Mouse (Mus musculus) splenic B cell, adult 2 months (primary cell): ENCODE data around the gene 5330417C22Rik.

Experiments
- DNase-seq: peaks from one replicate; pipeline ENCODE4 v3.0.0-alpha.2; 2011; ENCODE audit warnings: low read depth, low spot score
- H3K27me3 ChIP-seq: 2 replicates; pipeline ENCODE4 v1.6.1; 2012; ENCODE audit warnings: mild to moderate bottlenecking, low read length, moderate library complexity, mixed read lengths; ENCODE audit not compliant: control insufficient read depth, poor library complexity, insufficient read depth, severe bottlenecking
- H3K36me3 ChIP-seq: 2 replicates; pipeline ENCODE4 v1.6.1; 2012; ENCODE audit warnings: mild to moderate bottlenecking, low read length, moderate library complexity, mixed read lengths; ENCODE audit not compliant: control insufficient read depth, poor library complexity, insufficient read depth, severe bottlenecking

Gene 5330417C22Rik

DNA sequence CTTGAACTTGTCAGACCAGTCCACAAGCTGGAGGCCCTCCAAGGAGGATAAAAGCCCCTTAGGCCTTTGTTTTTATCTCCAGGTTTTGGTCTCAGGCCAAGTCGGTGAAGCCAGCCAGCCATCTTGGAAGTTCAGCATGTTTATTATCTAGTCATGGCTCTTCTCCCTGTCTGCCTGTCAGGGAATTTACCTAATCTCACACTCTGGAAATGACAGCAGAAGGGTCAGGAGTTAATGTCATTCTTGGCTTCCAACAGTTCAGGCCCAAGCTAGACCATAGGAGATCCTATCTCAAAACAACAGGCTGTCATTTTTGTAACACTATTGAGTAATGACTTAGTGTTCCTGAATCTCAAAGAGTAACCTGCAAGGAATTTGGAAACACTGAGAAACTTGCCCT is 82.2 kb downstream of the 5330417C22Rik start:
- Histone ChIP-seq H3K27me3 (no peaks in the 10 kb centered on the region), H3K36me3 (no peaks in the 10 kb centered on the region)
- DNase-seq, result no peak

DNA sequence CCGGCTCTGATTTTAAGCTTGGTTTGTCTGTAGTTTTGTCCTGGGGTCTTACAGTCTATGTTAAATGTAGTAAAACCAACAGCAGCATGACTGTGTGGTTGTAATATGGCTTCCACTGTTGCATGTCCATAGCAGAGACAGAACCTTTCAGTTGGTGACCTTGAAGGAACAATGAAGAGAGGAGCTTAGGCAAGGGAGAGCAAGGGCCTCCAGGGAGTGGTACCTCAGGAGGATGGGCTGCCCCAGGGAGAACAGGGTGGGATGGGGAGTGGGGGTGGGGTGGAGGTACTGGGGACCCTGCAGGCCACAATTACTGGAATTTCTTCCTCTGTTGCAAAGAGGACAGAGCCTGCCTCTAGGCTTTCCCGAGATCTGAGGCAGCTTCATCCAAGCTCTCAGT is 84.4 kb downstream of the 5330417C22Rik start:
- Histone ChIP-seq H3K36me3 (no peaks in the 10 kb centered on the region), H3K27me3 (no peaks in the 10 kb centered on the region)
- DNase-seq, result no peak

DNA sequence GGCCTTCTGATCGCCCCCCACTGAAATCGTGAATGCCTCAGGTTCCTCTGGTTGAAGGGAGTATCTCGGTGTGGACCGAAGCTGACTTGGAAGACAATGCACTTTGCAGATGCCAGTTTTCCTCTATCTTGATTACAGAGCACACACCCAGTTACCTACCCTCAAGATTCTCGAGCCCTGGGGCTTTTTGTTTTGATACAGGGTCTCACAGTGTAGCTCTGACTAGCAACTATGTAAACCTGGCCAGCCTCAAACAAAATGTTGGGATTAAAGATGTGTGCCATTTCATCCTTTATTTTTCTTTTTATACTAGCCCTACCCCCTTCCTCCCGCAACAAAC is 91.0 kb downstream of the 5330417C22Rik start:
- no peaks in the 10 kb centered on the region for H3K27me3 ChIP-seq
- DNase-seq, result no peak

DNA sequence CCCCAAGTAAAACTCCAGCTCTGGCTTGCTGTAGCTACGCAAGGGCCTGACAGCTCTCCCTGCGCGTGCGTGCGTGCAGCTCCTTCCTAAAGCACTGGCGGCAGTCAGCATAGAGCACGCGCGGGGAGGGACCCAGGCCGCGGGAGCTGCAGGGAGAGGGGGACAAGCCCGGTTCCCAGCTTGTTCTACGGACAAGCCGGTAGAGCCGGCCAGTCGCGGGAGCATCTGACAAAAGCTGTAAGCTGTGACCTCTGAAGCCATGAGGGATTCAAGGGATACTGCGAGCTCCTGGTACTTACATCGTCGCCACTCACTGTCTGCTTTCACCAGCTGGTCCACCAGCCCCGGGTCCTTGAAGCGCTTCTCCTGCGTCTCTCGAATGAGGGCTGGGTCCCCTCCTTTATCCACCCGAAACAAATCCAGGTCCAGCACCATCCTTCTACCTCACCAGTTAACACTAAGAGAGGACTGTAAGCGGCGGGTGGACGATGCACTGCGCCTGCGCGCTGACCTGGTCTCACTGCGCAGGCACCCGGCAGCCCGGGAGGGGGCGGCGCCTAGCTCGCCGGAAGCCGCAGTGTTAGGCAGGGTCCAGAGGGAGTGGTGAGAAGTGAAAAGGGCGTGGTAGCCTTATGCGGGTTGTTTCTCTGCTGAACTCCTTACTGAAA is 91.5 kb downstream of the 5330417C22Rik start, which contains the start of gene Sars:
Gene Sars, minus strand, starts transcription at position 512 of the 668 bp plus-strand sequence.
- no peaks in the 10 kb centered on the region for H3K36me3 ChIP-seq
- peak; percentile 94 for DNase-seq
- H3K27me3 ChIP-seq, result no peaks in the 10 kb centered on the region

More for the DNA sequence above, 91.0 kb downstream of the 5330417C22Rik start:
- H3K36me3 ChIP-seq, result no peaks in the 10 kb centered on the region

DNA sequence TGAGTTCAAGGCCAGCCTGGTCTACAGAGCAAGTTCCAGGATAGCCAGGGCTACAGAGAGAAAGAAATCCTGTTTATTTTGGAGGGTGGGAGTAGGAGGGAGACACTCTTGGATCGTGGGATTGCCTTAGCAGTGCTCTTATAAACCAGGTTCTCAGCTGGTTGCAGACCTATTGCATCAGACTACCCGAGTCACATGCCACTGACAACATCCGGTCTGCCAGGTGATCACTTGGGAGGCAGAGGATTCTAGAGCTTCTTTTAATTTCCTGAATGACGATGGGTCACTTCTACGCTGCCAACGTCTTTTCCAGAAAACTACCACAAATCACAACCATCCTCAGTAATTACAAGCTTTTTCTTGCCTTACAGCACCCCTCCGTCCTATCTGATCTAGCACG is 92.3 kb downstream of the 5330417C22Rik start:
- DNase-seq, result peak; percentile 81
- H3K36me3 ChIP-seq, result no peaks in the 10 kb centered on the region

DNA sequence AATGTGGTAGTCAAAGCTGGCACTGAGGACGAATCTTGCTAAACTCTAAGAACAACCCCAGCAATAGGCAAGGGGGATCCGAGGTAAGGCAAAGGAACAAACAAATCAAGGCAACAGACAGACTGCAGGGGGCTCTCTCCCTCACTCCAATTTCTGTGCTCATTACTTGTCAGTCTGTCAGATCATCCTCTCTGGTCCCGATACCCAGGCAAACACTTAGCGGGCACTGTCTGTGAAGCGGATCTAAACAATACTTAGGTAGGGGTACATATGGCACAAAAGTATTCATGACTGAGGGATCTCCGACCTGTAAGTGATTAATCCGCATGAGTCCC is 100.0 kb downstream of the 5330417C22Rik start:
- no peak for DNase-seq
- no peaks in the 10 kb centered on the region for H3K27me3 ChIP-seq
- H3K36me3 ChIP-seq, result peaks cover 25% of the 10 kb centered on the region

More for the DNA sequence above, 92.3 kb downstream of the 5330417C22Rik start:
- H3K27me3 ChIP-seq, result no peaks in the 10 kb centered on the region

DNA sequence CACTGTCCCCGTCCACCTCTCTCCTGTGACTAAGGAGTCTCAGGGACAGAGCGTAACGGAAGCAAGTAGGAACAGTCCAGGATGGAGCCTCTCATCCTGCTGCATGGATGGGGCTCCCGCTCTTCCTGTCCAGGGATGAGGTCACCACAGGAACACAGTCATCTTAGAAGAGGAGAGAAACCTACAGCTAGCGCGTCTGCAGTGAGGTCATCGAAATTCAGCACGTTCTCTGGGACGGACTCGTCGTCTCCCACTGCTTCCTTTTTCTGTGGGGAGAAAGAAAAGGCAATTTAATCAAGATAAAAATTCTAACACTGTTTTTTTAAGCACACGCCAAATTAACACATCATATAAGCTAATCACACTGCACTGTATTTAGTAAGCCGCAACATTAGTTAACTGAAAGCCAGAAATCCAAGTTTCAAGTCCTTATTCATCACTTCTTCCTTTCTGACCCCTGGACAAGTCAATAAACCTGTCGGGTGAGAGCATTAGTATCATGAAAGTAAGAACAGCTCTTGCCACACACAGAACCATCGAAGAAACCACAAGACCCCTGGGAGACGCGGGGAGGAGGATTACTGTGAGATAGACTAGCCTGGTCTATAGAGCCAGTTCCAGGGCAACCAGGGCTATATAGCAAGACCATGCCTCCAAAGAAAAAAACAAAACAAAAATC is 100.5 kb downstream of the 5330417C22Rik start:
- Histone ChIP-seq H3K36me3 (peaks cover 29% of the 10 kb centered on the region), H3K27me3 (no peaks in the 10 kb centered on the region)
- DNase-seq, result no peak

DNA sequence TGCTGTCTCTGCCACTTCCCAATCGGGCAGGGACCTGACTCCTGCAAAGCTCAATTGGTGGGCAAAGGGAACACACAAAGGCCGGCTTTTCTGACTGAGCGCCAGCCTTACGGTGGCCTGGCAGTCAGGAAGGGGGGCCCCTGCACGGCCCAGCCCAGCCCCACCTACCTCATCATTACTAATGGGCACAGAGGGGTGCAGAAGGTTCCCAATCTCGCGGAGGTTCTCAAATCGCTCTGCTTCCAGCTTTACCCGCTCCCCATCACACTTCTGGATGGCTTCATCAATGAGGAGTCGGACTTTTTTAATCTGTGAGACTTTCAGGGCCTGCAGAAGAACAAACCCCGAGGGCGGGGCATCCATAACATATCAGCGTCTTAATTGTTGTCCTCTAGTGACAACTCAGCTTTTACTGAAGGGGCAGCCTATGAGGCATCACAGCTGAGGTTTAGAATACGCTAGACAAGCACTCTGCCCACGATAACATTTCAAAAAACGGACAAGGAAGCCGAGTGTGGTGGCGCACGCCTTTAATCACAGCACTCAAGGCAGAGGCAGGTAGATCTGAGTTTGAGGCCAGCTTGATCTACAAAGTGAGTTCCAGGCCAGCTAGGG is 102.3 kb downstream of the 5330417C22Rik start:
- Histone ChIP-seq H3K36me3 (peaks cover 29% of the 10 kb centered on the region), H3K27me3 (no peaks in the 10 kb centered on the region)
- no peak for DNase-seq

DNA sequence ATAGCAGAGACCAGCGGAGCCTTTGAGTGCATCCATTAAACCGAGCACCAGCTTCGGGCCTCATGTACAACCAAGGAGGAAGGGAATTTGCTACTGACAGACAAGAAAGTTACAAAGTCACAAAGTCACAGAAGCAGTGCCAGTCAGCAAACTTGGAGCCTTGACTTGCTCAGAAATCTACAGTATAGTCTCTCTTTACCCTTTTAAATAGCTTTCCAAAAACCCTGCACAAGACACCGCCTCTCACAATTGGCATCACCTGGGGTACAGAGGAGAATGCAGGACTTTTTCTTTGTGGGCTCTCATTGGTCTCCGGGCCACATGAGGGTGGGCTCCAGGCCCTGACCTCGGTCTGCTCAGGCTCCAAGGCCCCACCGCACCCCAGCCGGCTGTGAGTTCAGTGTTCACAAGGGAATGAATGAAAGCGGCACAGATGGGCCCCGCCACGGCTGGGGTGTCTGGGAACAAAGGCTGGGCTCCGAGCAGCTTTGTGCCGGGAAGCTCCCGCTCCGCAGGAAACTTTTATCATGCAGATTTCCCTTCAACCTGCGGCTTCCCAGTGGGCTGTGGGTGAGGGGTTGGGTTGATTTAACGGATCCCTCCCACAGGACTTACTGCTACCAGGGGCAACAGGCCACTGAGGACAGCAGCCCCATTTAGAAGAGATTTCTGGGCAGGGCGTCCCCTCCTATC is 103.0 kb downstream of the 5330417C22Rik start:
- no peak for DNase-seq
- Histone ChIP-seq H3K36me3 (peaks cover 29% of the 10 kb centered on the region), H3K27me3 (no peaks in the 10 kb centered on the region)

DNA sequence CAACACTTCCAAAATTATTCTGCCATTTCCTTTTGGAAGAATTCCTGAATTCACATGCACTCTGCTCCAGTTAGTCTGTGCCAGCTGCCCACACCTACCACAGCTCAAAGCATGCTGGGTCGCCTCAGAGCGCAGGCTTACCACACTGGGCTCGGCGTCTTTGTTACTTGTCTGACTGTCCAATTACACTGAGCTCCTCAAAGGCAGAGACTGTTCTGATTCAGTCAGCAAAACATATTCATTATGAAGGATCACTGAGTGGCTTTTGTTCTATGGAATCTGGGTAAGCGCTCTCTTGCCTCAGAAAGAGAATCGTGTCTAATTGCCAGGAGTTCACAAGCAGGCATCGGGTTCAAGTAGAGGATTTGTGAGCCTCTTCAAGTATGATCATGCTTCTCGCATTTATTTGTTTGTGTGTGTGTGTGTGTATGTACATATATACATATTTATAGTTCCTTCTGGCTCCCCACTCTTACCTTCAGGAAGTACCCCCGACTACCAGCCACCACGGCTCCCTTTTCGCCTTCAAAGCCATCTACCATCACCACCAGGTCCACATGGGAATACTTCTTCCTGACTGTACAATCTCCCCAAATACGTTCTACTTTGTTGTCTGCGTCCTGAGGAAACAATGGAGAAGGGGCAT is 103.7 kb downstream of the 5330417C22Rik start:
- Histone ChIP-seq H3K27me3 (no peaks in the 10 kb centered on the region), H3K36me3 (peaks cover 31% of the 10 kb centered on the region)
- no peak for DNase-seq

DNA sequence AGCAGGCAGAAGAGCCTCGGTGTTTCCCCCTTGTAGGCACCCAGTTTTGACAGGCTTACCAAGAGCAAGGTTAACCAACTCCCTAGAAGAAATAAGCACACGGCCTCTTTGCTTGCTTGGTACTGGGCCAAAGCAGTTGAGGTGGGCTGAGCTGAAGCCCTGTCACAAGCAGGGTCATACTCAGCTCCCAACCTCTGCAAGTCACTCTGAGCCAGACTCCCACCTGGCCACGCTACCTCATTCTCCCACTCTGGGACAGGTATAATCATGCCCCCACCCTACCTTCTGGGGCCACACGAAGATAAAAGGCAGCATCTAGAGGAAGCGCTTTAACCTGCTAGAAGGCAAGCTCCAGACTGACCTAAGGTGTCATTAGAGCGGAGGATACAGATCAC is 110.7 kb downstream of the 5330417C22Rik start:
- H3K36me3 ChIP-seq, result peaks cover 8% of the 10 kb centered on the region
- H3K27me3 ChIP-seq, result no peaks in the 10 kb centered on the region
- DNase-seq, result no peak

DNA sequence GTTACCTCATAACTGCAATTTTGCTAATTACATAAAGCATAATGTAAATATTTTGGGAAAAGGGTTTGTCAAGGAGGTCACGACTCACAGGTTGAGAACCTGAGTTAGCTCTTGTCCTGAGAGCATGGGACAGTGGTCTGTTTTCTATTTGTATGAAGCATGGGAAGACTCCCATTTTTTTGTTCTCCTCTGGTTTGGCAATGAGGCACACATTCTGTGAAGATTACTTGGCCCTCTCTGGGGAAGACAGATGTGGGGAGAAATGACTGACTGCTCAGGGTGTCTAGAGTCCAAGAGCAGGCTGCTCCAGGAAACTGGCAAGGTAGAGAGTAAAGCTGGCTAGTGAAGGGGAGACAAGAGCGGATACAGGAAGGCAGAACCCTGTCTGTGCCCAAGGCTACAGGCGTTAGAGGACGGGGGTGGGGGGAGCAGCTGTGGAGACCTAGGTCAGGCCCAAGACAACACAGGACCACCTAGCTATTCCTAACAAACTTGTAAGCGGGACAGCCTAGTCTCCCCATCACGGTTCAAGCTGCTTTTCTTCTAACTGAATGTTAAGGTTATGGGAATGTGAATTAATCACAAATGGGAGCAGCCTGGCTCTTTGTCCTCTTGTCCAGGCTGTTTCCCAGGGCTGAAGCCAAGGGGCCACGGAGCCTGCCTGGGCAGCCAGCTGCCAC is 111.3 kb downstream of the 5330417C22Rik start:
- no peak for DNase-seq
- peaks cover 8% of the 10 kb centered on the region for H3K36me3 ChIP-seq
- no peaks in the 10 kb centered on the region for H3K27me3 ChIP-seq

DNA sequence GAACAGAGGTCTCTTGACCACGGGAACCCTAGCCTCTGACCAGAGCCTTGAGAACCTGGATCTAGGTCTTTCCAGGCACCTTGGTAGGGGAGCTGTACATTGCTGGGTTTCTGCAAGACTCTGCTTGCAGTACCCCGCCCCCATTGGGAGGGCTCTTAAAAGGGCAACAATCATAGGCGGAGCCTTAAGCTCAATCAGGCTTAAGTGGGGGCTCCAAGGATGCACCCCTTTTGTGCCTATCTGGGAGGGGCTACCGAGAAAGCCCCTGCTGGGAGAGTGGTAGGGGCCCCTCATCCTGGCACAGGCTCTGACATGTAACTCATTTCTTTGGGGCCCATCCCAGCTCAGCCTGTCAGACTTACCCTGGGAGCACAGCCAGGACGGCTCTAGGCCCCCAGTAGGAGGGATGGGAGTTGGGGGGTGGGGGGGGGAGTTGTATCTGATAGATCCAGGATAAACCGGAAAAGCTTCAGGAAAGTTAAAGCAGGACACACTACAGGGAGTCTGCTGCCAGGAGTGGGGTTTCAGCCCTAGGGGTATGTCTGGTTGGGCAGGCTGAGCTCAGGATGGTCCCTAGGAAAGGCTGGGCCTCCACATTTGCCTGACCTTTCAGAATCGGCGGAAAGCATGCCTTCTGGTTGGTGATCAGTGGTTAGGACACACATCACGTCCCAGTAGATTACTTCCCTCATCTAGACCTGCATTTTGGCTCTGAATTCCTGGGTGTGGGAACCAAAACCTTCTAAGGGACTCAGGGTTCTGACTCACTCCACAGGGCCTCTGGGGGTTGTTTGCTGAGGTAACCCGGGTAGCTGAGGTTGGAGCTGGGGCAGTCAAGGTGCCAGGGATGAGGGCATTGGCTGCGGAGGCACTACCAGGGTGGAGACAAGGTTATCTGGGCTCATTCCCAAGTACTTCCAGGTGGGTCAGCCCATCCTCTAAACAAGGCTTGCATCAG is 112.2 kb downstream of the 5330417C22Rik start:
- Histone ChIP-seq H3K27me3 (no peaks in the 10 kb centered on the region), H3K36me3 (peaks cover 8% of the 10 kb centered on the region)
- DNase-seq, result peak; percentile 38
